Mouse (Mus musculus): ENCODE data around the gene Trim30b.
"Not testable (repeated sequence)": the region's sequence is repeated elsewhere in the genome, so short reads cannot be mapped to it uniquely, and the experiment has no call there.

The Trim30b gene

DNA sequence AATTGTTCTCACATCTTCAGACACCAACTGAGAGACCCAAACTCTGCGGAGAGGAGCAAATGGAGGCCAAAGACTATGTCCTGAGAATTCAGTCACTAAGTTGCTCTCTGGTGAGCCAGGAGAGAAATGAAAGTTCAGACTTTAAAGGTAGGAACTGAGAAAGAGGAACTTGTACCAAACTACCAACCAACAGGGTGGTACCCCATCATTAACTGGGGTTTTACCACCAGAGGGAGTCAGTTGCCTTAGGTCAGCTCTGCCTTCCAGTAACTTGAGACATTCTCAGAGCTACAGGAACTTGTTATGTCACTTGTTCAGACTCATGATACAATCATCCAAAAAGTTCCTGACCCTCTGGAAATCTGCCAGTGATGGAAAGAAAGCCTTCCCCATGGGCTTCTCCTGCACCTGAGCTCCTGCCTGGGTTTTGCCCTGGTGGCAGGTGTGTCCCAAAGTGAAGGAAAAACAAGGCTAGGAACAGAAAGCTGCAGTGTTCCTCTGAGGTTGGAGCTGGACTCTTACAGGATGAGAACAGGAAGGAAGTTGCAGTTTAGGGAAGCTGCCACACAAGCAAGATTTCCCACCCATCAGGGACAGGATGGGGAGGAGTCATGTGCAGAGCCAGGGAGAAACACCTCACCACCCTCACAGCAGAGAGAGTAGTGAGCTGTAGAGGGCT lies at the start of gene Trim30b:
Gene Trim30b, minus strand, starts transcription at position 149 of the 679 bp plus-strand sequence.
- peak; percentile 38 for DNase-seq (ENCODE audit: low read depth)

DNA sequence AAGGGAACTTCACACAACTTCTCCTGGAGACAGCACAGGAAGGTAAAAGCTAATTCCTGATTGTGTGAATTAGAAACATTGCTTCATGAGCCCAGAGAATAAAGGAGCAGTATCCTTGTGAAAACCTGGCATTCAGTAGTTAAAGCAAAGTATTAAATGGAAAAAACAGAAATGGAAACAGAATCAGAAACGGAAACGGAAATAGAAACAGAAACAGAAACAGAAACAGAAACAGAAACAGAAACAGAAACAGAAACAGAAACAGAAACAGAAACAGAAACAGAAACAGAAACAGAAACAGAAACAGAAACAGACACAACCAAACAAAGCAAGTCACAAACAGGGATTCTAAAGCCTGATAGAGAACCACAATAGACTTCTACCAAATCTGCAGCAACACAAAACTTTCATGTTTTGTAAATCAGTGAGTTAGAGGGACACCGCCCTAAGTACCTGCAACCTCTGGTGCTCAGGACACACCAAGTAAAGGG lies 34.8 kb upstream of the Trim30b start:
- DNase-seq (ENCODE audit: low read depth) = no peak

DNA sequence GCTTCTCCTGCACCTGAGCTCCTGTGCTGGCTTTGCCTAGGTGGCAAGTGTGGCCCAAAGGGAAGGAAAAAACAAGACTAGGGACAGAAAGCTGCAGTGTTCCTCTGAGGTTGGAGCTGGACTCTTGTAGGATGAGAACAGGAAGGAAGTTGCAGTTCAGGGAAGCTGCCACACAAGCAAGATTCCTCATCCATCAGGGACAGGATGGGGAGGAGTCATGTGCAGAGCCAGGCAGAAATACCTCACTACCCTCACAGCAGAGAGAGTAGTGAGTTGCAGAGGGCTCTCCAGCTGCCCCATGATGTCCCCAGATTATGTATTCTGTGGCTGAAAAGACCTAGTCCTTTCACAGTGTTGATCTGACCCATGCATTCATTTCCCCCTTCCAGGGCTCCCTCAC lies 31.5 kb upstream of the Trim30b start:
- DNase-seq (ENCODE audit: low read depth) = no peak

DNA sequence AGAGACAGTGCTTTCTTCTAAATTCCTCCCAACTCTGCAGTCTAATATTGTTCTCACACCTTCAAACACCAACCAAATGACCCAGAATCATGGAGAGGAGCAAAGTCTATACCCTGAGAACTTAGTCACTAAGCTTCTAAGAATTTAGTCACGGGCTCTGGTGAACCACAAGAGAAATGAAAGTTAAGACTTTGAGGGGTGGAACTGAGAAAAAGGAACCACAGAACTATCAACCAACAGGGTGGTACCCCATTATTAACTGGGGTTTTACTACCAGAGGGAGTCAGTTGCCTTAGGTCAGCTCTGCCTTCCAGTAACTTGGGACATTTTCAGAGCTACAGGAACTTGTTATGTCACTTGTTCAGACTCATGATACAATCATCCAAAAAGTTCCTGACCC lies 31.0 kb upstream of the Trim30b start, which contains the start of gene Trim30c:
Gene Trim30c, minus strand, starts transcription at position 140 of the 400 bp plus-strand sequence.
- no peak for DNase-seq (ENCODE audit: low read depth)

DNA sequence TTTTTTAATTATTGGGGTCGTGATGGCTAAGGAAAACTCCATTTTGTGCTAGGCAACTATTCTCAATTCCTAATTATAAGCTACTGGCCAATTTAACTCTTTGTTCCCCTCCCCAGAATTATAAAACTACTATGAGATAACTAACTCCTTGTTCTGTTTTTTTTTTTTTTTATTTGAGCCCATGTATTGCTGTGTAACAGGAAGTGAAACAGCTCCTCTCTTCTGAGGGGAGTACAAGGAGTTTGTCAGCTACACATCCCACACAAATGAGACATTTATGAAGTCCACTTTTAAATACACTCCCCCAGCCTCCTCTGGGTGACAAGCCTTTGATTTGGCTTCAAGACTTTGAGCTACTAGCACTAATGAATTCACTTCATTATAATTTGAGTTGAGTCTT lies 28.8 kb upstream of the Trim30b start:
- no peak for DNase-seq (ENCODE audit: low read depth)

DNA sequence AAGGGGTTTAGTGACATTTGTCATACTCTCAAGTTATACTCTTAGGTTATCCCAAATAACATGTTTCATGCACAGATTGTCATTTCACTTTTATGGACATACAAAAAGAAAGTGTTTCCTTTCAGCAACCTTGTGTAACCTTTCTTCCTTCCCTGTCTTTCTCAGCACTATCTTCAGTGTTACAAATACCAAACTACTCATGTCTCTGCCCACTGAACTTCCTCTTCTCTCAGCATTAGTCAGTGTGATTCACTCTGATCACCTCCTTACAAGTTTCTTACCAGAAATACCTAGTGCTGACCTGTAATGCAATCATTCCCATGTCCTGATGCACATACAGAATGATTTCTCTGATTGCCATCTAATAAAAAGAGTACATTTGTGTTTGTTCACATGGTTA lies 3.3 kb downstream of the Trim30b start:
- DNase-seq (ENCODE audit: low read depth) = no peak

DNA sequence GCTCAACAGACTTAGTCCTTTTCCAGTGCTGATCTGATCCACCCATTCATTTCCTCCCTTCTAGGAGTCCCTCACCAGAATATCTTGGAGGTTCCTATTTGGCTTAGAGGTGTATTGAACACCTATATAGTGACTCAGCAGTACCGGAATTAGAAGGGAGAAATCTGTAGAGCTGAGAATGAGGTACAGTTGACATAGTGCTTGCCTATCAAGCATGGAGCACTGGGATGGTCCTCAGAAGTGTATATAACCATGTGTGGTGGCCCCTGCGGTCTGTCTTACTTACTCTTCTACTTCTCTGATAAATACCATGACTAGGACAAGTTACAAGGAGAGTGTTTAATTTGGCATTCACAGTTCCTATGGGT lies 16.1 kb downstream of the Trim30b start:
- DNase-seq (ENCODE audit: low read depth) = no peak

DNA sequence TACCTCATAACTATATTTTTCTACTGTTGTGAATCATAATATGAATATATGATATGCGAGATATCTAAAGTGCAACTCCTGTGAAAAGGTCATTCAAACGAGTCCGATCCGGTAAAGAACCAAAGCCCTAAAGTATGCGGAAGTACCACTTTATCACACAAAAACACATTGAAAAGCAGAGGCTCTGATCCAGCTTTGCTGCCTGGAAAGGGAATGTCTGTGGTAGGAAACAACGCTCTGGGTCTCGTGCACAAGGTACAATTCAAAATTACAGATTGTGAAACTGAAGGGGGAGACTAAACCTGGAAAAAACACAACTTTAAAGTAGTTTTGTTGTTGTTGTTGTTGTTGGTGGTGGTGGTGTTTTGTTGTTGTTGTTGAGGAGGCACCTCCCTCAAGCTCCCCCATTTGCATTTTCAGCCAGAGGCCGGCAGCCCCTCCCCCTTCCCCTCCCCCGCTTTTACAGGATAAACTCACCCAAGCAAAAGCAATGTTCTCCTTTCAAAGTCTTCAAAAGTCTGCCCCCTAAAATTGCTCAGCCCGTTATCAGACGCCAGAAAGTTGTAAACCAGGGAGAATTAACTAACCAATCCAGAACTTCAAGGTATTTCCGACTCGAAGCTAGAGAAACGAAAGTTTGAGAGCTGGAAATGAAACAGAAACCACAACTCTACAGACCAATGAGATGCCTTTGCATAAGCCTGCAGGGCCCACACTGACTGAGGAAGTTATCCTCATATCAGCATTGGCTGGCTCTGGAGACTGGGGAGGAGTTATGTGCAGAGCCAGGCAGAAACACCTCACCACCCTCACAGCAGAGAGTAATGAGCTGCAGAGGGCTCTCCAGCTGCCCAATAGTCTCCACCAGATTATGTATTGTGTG lies 16.7 kb downstream of the Trim30b start, which contains the start of gene Trim12c:
Gene Trim12c, minus strand, starts transcription at position 646 of the 883 bp plus-strand sequence.
- peak; percentile 86 for DNase-seq (ENCODE audit: low read depth)

DNA sequence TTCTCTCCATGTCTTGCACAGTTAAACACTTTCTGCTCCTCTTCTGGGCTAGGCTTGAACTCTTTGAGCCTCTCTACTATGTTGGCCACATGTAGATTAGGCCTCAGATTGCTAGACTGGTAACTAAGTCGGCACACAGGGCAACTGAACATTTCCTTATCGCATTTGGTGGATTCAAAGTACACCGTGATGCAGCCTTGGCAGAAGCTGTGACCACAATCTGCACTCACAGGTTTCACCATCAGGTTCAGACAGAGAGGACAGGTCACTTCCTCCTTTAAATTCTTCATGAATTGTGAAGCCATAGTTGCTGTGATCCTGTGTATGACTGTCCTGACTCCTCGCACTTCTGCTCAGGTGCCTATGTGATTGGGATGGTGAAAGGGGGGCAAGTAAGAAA lies 21.6 kb downstream of the Trim30b start:
- DNase-seq (ENCODE audit: low read depth) = not testable (repeated sequence)

DNA sequence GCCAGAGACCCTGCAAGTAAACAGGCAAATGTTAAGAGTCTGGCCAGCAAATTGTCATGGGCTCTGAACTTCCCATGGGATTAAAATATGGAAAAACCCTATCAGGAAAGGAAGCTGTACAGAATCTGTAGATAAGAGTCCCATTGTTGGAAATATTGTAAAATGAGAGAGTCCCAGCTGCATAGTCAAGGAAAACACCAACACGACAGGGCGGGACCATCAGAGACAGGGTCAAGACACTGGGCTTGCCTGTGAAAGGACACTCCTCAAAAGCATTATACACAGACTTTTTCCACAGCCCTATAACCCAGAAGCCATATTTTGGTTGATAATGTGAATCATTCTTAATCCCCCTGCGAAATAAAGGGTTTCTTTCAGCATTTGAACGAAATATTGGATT lies 28.9 kb downstream of the Trim30b start:
- not testable (repeated sequence) for DNase-seq (ENCODE audit: low read depth)

DNA sequence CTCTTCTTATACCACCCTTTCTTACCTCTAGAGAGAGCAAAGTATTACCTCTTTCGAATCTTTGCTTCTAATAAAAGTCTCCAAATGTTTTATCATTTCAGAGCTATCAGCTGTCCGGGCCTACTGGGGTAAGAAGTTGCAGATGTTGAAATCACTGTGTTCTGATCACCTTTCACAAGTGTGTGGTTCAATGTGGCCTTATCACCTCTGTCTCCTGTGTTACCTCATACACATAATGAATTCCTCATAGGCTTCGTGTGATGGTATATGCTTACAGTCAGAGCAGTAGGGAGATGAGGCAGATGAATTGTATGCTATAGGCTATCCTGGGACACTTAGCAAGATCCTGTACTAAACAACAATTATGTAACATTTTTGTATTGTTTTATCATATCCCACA lies 34.1 kb downstream of the Trim30b start:
- DNase-seq (ENCODE audit: low read depth) = not testable (repeated sequence)

DNA sequence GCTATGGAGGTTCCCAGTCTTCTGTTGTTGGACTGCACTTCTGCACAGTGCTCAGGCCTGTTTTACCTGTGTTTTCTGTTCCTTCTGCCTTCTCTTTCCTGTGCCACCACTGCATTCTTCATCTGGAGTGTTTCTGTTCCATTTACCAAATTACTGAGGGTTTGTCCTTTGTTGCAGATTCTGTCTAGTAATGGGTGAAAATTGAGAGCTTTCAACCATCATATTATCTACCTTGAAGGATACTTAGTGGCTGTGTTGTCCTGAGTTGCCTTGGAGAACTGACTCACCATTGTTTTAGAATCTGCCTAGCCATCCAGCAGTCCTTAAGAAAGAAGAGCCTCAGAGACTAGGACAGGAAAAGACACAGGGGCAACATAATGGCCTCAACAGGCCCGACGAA lies 40.5 kb downstream of the Trim30b start, which contains the start of gene Trim34b:
Gene Trim34b, plus strand, starts transcription at position 301 of the 400 bp plus-strand sequence.
- not testable (repeated sequence) for DNase-seq (ENCODE audit: low read depth)

DNA sequence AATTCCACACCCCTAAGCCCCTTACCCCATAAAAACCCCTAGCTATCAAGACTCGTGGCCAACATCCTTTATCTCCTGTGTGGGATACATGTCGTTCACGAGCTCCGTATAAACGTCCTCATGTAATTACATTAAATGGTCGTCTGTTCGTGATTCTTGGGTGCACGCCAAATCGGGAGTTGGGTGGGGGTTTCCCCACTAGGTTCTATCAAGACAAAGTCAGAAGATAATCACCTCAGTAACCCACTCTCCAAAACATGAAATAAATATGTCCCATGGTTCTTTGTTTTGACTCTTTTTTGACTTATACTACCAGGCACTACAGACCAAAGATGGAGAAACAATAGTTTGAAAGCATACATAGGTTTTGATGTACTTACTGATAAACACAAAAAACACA lies 47.7 kb downstream of the Trim30b start:
- no peak for DNase-seq (ENCODE audit: low read depth)

DNA sequence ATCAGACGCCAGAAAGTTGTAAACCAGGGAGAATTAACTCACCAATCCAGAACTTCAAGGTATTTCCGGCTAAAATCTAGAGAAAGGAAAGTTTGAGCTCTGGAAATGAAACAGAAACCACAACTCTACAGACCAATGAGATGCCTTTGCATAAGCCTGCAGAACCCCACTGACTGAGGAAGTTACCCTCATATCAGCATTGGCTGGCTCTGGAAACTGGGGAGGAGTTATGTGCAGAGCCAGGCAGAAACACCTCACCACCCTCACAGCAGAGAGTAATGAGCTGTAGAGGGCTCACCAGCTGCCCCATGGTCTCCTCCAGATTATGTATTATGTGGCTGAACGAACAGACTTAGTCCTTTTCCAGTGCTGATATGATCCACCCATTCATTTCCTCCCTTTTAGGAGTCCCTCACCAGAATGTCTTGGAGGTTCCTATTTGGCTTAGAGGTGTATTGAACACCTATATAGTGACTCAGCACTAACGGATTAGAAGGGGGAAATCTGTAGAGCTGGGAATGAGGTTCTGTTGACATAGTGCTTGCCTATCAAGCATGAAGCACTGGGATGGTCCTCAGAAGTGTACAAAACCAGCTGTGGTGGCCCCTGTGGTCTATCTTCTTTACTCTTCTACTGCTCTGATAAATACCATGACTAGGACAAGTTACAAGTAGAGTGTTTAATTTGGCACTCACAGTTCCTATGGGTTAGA lies 54.2 kb downstream of the Trim30b start, which contains the start of gene Trim12a:
Gene Trim12a, minus strand, starts transcription at position 98 of the 712 bp plus-strand sequence.
- DNase-seq (ENCODE audit: low read depth) = not testable (repeated sequence)

DNA sequence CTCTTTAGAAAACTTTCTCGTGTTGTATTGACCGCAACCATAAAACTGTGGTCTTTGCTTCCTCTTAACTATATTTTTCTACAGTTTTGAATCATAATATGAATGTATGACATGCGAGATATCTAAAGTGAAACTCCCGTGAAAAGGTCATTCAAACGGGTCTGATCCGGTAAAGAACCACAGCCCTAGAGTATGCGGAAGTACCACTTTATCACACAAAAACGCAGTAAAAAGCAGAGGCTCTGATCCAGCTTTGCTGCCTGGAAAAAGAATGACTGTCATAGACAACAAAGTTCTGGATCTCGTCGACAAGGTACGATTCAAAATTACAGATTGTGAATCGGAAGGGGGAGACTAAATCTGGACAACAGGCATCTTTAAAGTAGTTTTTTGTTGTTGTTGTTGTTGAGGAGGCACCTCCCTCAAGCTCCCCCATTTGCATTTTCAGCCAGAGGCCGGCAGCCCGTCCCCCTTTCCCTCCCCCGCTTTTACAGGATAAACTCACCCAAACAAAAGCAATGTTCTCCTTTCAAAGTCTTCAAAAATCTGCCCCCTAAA lies 54.8 kb downstream of the Trim30b start:
- DNase-seq (ENCODE audit: low read depth) = no peak
